ENCODE assay signal across 20 mouse cellular contexts in the genomic region with DNA sequence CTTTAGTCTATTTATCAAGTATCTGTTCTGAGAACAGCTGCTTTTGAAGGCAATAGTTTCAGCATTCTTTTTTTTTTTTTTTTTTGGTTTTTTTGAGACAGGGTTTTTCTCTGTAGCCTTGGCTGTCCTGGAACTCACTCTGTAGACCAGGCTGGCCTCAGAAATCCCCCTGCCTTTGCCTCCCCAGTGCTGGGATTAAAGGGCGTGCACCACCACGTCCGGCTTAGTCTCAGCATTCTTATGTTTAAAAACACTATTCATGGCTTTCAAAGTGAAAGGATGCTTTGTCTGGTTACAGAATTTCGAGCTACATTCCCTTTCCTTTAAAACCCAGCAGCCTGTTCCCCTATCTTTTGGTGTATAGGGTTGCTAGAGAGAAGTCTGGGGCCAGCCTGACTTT.
"Had no signal": no experiment of that assay in that cellular context is flagged by ENCODE, and none has a peak within 500 bp of the region (broad histone marks: within the 10 kb centered on the region; RNA-seq: fewer than 3 reads in every experiment).

No protein-coding gene starts in this region.

- ATAC-seq: liver, postnatal 0 days; midbrain, embryonic 15.5 days had no signal

- H3K9ac ChIP-seq: limb, embryonic 12.5 days; limb, embryonic 15.5 days; liver, embryonic 14.5 days; liver, postnatal 0 days; lung, embryonic 15.5 days; midbrain, embryonic 15.5 days; neural tube, embryonic 12.5 days; neural tube, embryonic 15.5 days; stomach, embryonic 15.5 days had no signal

- H3K36me3 ChIP-seq: lung, embryonic 15.5 days; midbrain, embryonic 15.5 days; neural tube, embryonic 12.5 days; neural tube, embryonic 15.5 days; stomach, embryonic 15.5 days had no signal

- H3K4me1 ChIP-seq: limb, embryonic 12.5 days; limb, embryonic 15.5 days; lung, embryonic 15.5 days; midbrain, embryonic 15.5 days; neural tube, embryonic 12.5 days; neural tube, embryonic 15.5 days; stomach, embryonic 15.5 days had no signal

- H3K9me3 ChIP-seq: lung, embryonic 15.5 days; midbrain, embryonic 15.5 days; neural tube, embryonic 12.5 days; neural tube, embryonic 15.5 days; stomach, embryonic 15.5 days had no signal

- H3K4me2 ChIP-seq: limb, embryonic 12.5 days; limb, embryonic 15.5 days; liver, embryonic 11.5 days; lung, embryonic 15.5 days; midbrain, embryonic 11.5 days; midbrain, embryonic 15.5 days; neural tube, embryonic 12.5 days; neural tube, embryonic 15.5 days; stomach, embryonic 15.5 days had no signal

- H3K27ac ChIP-seq: limb, embryonic 12.5 days; limb, embryonic 15.5 days; liver, embryonic 14.5 days; lung, embryonic 15.5 days; midbrain, embryonic 15.5 days; neural tube, embryonic 12.5 days; neural tube, embryonic 15.5 days; stomach, embryonic 15.5 days had no signal

- H3K27me3 ChIP-seq: limb, embryonic 12.5 days; limb, embryonic 15.5 days; lung, embryonic 15.5 days; midbrain, embryonic 15.5 days; neural tube, embryonic 12.5 days; neural tube, embryonic 15.5 days; stomach, embryonic 15.5 days had no signal

- H3K4me3 ChIP-seq: limb, embryonic 12.5 days; limb, embryonic 15.5 days; lung, embryonic 15.5 days; midbrain, embryonic 15.5 days; neural tube, embryonic 12.5 days; neural tube, embryonic 15.5 days; stomach, embryonic 15.5 days had no signal

- DNase-seq: kidney, postnatal 14 days; kidney, postnatal 4 days; left cerebral cortex, postnatal 4 days; liver, postnatal 0 days; lung, postnatal 10 days; lung, postnatal 36 days; retina, postnatal 1 day; right cerebral cortex, postnatal 25 days; spleen, adult 18-20 months; thymus, postnatal 25 days had no signal
